Mouse (Mus musculus) G1E (cell line): ENCODE results near the gene Vash1. TPM values are rescaled to one million over a fixed set of nuclear protein-coding genes. Genes with fewer than 3 reads are reported as not detected.

Experiments
- ATAC-seq: 2 replicates; pipeline ENCODE4 v1.8.0; 2016; ENCODE audit warnings: mild to moderate bottlenecking; ENCODE audit not compliant: insufficient number of reproducible peaks, poor library complexity, low FRiP score, severe bottlenecking; ENCODE audit errors: extremely low read depth
- DNase-seq: peaks from one replicate; pipeline ENCODE4 v3.0.0; 2012; ENCODE audit warnings: low spot score
- H3K27me3 ChIP-seq: 2 replicates; pipeline ENCODE4 v1.6.1; 2012; ENCODE audit warnings: mild to moderate bottlenecking, low read length, inconsistent platforms; ENCODE audit not compliant: insufficient read depth
- H3K36me3 ChIP-seq: replicated peaks from 2 replicates; pipeline ENCODE3; 2012; ENCODE audit warnings: mild to moderate bottlenecking, inconsistent platforms
- H3K4me1 ChIP-seq: 2 replicates; pipeline ENCODE4 v1.6.1; 2012; ENCODE audit warnings: low read depth, low read length, inconsistent platforms, mixed read lengths; ENCODE audit not compliant: insufficient read depth
- H3K4me3 ChIP-seq: 2 replicates; pipeline ENCODE4 v1.5.1; 2012; ENCODE audit warnings: low read depth, mild to moderate bottlenecking, inconsistent platforms, low read length, moderate library complexity, mixed read lengths
- H3K9me3 ChIP-seq: replicated peaks from 2 replicates; pipeline ENCODE4 v1.6.1; 2012; ENCODE audit warnings: inconsistent platforms
- CTCF ChIP-seq: IDR thresholded peaks from 2 replicates; pipeline ENCODE4 v1.5.1; 2012; ENCODE audit warnings: low read depth, low read length, inconsistent platforms, mixed read lengths
- GATA1 ChIP-seq: IDR thresholded peaks from 2 replicates; pipeline ENCODE4 v1.6.1; 2012; ENCODE audit warnings: borderline replicate concordance, low read length, inconsistent platforms, mixed read lengths
- GATA2 ChIP-seq: IDR thresholded peaks from 2 replicates; pipeline ENCODE4 v1.6.1; 2012; ENCODE audit warnings: low read depth, low read length, inconsistent platforms, borderline replicate concordance
- POLR2AphosphoS5 ChIP-seq: IDR thresholded peaks from 2 replicates; pipeline ENCODE4 v1.6.1; 2012; ENCODE audit warnings: low read depth, low read length, inconsistent platforms; ENCODE audit not compliant: insufficient replicate concordance
- TAL1 ChIP-seq: conservative IDR thresholded peaks from 2 replicates; pipeline ENCODE4 v1.6.1; 2012; ENCODE audit warnings: low read depth, low read length, inconsistent platforms, mixed read lengths
- polyA plus RNA-seq: library from polyadenylated mRNA; stranded (reverse); fragments of >175 nt; gene quantifications from 2 replicates; pipeline ENCODE4 v1.2.3, GENCODE M21; 2012
- total RNA-seq, 2 experiments: library from RNA; stranded (forward) in 1 of 2; stranded (reverse) in 1 of 2; fragments of 200-1000 nt in 1 of 2; fragments of >200 nt in 1 of 2; fragmentation: Nextera tagmentation in 1 of 2; gene quantifications; 2 replicates each; pipeline ENCODE4 v1.2.3; 2014 to 2017

Gene Vash1
- total and polyA plus RNA-seq, 3 experiments = not detected

DNA sequence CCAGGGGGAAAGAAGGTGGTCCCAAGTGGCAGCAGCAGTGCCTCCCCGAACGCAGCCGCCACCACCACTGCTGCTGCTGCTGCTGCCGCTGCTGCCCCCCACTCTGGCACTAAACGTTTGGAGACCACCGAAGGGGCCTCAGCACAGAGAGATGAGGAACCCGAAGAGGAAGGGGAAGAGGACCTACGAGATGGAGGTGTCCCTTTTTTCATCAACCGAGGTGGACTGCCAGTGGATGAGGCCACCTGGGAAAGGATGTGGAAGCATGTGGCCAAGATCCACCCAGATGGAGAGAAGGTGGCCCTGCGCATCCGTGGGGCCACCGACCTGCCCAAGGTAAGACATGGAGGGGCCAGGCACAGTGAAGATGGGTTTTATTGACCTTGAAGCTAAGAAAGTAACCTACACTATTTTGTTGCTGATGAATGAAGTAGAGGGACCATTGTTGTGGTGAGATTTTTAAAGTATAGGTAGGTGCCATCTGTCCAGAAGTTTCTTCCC lies 1.5 kb downstream of the Vash1 start:
- TF ChIP-seq POLR2AphosphoS5 (no peak), TAL1 (no peak), GATA2 (no peak), CTCF (no peak)
- H3K4me1 ChIP-seq = no peaks in the 10 kb centered on the region
- DNase-seq (no peak), ATAC-seq (no peak)
- peaks cover 20% of the 10 kb centered on the region; the same call in 1 of the 2 replicates for H3K27me3 ChIP-seq
- H3K4me3 ChIP-seq = no peak overlapping the region
- no peaks in the 10 kb centered on the region for H3K36me3 ChIP-seq
- H3K9me3 ChIP-seq = peaks cover 3% of the 10 kb centered on the region; the same call in 1 of the 2 replicates

DNA sequence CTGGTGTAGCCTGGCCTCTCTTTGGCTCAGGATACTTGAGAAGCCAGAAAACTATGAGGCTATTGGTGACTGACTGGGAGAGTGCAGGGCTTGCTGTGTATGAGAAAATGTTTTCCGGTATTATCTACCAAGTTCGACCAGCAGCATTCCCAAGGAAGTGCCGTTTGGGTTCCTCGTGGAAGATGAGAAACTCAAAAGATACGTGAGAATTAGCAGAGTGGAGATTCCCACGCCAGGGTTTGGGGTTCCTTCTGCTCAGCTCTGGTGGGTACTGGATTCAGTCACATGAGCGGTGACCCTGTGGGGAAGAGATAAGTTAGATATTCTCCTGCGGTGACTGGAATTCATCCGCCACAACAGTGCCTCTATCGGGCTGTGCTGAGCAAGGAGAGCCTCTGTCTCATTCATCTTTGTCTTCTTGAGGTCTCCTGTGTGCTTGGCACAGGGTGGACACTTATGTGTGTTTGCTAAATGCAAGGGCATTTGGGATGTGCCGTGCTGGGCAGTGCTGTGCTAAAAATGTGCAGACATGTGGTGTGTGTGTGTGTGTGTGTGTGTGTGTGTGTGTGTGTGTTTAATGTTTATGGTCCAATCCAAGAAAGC lies 2.2 kb downstream of the Vash1 start:
- H3K36me3 ChIP-seq = no peaks in the 10 kb centered on the region
- no peaks in the 10 kb centered on the region for H3K4me1 ChIP-seq
- TF ChIP-seq TAL1 (no peak), GATA2 (no peak), GATA1 (no peak), CTCF (no peak), POLR2AphosphoS5 (no peak)
- H3K27me3 ChIP-seq = peaks cover 25% of the 10 kb centered on the region; the same call in 1 of the 2 replicates
- DNase-seq (no peak), ATAC-seq (no peak)
- peaks cover 3% of the 10 kb centered on the region; the same call in 1 of the 2 replicates for H3K9me3 ChIP-seq
- no peak overlapping the region for H3K4me3 ChIP-seq

GRCm38 (mm10) chr12:86681626-86682025 lies 3.1 kb downstream of the Vash1 start:
- H3K27me3 ChIP-seq = peaks cover 28% of the 10 kb centered on the region; the same call in 1 of the 2 replicates
- TF ChIP-seq POLR2AphosphoS5 = no peak
- H3K36me3 ChIP-seq = no peaks in the 10 kb centered on the region
- H3K4me3 ChIP-seq = no peak overlapping the region
- ATAC-seq = no peak
- H3K4me1 ChIP-seq = peaks cover 5% of the 10 kb centered on the region
- peaks cover 3% of the 10 kb centered on the region; the same call in 1 of the 2 replicates for H3K9me3 ChIP-seq
- no peak for DNase-seq

- TF ChIP-seq GATA2 = no peak
- H3K9me3 ChIP-seq = peaks cover 3% of the 10 kb centered on the region; the same call in 1 of the 2 replicates
- DNase-seq (no peak), ATAC-seq (no peak)
- H3K4me3 ChIP-seq = no peak overlapping the region
- peaks cover 29% of the 10 kb centered on the region; the same call in 1 of the 2 replicates for H3K27me3 ChIP-seq
- H3K4me1 ChIP-seq = peaks cover 9% of the 10 kb centered on the region
- no peaks in the 10 kb centered on the region for H3K36me3 ChIP-seq
These were observed 3.7 kb downstream of the Vash1 start for GRCm38 (mm10) chr12:86682178-86682577.

DNA sequence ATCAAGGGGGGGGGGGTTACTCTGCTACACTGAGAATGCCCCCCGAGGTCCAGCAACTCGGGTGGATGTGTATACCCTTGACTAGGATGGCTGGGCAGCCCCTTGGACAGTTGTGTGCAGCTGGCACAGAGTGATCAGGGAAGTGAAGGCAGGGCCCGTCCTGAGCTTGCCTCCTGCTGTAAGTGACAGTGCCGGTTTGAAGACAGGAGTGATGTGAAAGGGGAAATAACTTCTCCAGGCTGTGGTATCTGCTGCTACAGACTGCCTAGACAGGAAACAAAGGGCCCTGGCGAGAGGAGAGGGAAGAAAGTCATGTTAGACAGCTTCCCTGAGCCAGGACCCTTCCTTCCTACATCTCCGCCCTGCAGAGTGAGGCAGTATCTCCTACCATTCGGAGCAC lies 5.2 kb downstream of the Vash1 start:
- TF ChIP-seq GATA1 = no peak
- TF ChIP-seq POLR2AphosphoS5 = no peak
- no peak for TF ChIP-seq GATA2
- no peak for TF ChIP-seq CTCF
- no peak for TF ChIP-seq TAL1
- DNase-seq = no peak
- Histone ChIP-seq H3K36me3 (no peaks in the 10 kb centered on the region), H3K4me3 (no peak overlapping the region), H3K9me3 (peaks cover 3% of the 10 kb centered on the region; the same call in 1 of the 2 replicates), H3K4me1 (peaks cover 18% of the 10 kb centered on the region), H3K27me3 (peaks cover 24% of the 10 kb centered on the region; the same call in 1 of the 2 replicates)
- ATAC-seq = no peak

DNA sequence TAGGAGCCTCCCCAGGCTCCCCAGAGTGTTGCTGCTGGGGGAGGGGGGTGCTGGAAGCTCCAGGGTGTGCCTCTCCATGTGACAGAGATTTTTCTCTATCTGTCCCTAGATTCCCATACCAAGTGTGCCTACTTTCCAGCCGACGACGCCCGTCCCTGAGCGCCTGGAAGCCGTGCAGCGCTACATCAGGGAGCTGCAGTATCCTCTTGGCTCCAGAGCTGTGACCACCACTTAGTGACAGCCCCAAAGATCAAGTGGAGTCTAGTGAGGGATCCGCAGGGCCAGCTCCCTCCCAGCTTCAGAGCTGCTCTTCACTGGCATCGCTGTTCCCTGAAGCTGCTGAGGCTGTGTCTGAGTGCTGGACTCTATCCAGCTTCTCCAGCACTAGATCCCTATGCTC lies 6.8 kb downstream of the Vash1 start:
- no peak for DNase-seq
- ATAC-seq = no peak

More for the DNA sequence above, 6.8 kb downstream of the Vash1 start:
- H3K36me3 ChIP-seq = no peaks in the 10 kb centered on the region
- TF ChIP-seq CTCF (no peak), TAL1 (no peak), POLR2AphosphoS5 (no peak), GATA2 (no peak), GATA1 (no peak)
- no peak overlapping the region for H3K4me3 ChIP-seq
- H3K9me3 ChIP-seq = no peaks in the 10 kb centered on the region
- peaks cover 16% of the 10 kb centered on the region; the same call in 1 of the 2 replicates for H3K27me3 ChIP-seq
- peaks cover 18% of the 10 kb centered on the region for H3K4me1 ChIP-seq
